Mouse (Mus musculus) T-cell, adult 2 months (primary cell): ENCODE data around the gene Gm10324.
"Not testable (repeated sequence)": the region's sequence is repeated elsewhere in the genome, so short reads cannot be mapped to it uniquely, and the experiment has no call there.

Source experiments
- DNase-seq: peaks from one replicate; pipeline ENCODE4 v3.0.0; 2022; ENCODE audit warnings: low spot score

Gm10324 gene

GRCm38 (mm10) chr13:66119247-66119646, at the start of gene Gm10324:
TSS of gene Gm10324 (plus strand) at chr13:66119547.
- not testable (repeated sequence) for DNase-seq
